Mouse (Mus musculus): Measurements from ENCODE around the gene Gm14399. TPM values are rescaled to one million over a fixed set of nuclear protein-coding genes. Genes with fewer than 3 reads are reported as not detected.
"Not testable (repeated sequence)": the region's sequence is repeated elsewhere in the genome, so short reads cannot be mapped to it uniquely, and the experiment has no call there.

Gm14399 gene
- polyA plus RNA-seq (2015; fragmentation: Nextera tagmentation; extraction: Ambion mirVana): 4.2 and 4.6 TPM in 2 replicates

DNA sequence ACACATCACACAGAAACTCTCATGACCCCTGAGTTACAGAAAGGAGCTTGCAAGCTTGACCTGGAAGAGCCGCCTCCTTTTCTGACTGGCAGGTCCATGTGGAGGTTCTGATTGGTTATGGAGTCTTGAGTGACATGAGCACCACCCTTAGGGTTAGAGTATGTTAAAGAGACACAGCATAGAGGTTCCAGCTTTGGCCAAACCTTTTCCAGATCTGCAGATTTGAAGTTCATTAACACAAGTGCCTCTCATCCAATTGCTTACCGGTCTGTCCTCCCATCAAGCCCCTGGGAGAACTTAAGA, at the start of gene Gm14399:
TSS of gene Gm14399 (minus strand) at position 20 of the 303 bp plus-strand sequence.
- H3K9me3 ChIP-seq (replicated peaks; ENCODE audit: low read length); H3K9ac ChIP-seq (ENCODE audit: low read depth, low read length); ATAC-seq (replicated peaks; ENCODE audit: low FRiP score, low read depth); H3K27ac ChIP-seq; H3K36me3 ChIP-seq (ENCODE audit: insufficient read depth, low read length); H3K4me1 ChIP-seq (replicated peaks; ENCODE audit: insufficient read depth, low read length); H3K27me3 ChIP-seq (ENCODE audit: insufficient read depth, low read length); DNase-seq (ENCODE audit: low spot score): not testable (repeated sequence)
- 6% methylated on average over 1 of the region's 2 CpGs for WGBS
- Histone ChIP-seq H3K4me2 (ENCODE audit: low read length) (peak within 1 kb of the TSS; percentile 45), H3K4me3 (replicated peaks; ENCODE audit: low read depth, low read length) (peak within 1 kb of the TSS; percentile 45)

DNA sequence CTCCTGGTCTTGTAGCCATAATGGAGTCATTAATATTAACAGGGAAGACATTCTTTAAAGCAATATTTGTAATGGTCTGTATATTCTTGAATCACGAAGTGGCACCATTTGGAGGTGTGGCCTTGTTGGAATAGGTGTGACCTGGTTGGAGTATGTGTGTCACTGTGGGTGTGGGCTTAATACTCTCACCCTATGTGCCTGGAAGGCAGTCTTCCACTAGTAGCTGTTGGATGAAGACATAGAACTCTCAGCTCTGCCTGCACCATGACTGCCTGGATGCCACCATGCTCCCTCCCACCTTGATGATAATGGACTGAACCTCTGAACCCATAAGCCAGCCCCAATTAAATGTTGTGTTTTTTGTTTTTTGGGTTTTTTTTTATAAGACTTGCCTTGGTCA, 37.2 kb upstream of the Gm14399 start:
- H3K9me3 ChIP-seq (replicated peaks; ENCODE audit: low read length); H3K27ac ChIP-seq; H3K4me3 ChIP-seq (replicated peaks; ENCODE audit: low read depth, low read length); H3K36me3 ChIP-seq (ENCODE audit: insufficient read depth, low read length); H3K27me3 ChIP-seq (ENCODE audit: insufficient read depth, low read length); H3K9ac ChIP-seq (ENCODE audit: low read depth, low read length); H3K4me2 ChIP-seq (ENCODE audit: low read length); DNase-seq (ENCODE audit: low spot score); ATAC-seq (replicated peaks; ENCODE audit: low FRiP score, low read depth); H3K4me1 ChIP-seq (replicated peaks; ENCODE audit: insufficient read depth, low read length): not testable (repeated sequence)
- 62% methylated on average over 1 of the region's 1 CpGs for WGBS

DNA sequence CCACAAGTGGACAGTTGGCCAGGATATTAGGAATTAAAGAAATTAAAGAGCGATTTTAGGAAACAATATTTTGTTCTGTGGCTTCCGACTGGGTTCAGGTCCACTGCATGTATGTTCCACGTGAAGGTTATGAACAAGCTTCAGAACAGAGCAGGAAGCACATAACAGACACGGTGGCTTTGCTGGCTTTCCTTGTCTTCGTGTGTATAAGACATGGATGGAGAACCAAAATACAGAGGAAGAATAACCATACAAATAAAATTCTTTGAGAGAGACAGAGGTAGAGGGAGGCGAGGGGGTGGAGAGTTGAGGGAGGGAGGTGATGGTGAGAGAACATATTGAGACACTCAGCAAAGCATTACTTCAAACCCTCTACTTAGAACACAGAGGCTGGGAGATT, 34.5 kb upstream of the Gm14399 start:
- Histone ChIP-seq H3K36me3 (ENCODE audit: insufficient read depth, low read length) (no peaks in the 10 kb centered on the region), H3K9me3 (replicated peaks; ENCODE audit: low read length) (no peaks in the 10 kb centered on the region), H3K27ac (no peak overlapping the region), H3K4me3 (replicated peaks; ENCODE audit: low read depth, low read length) (no peak overlapping the region), H3K4me1 (replicated peaks; ENCODE audit: insufficient read depth, low read length) (no peaks in the 10 kb centered on the region), H3K4me2 (ENCODE audit: low read length) (no peak overlapping the region), H3K9ac (ENCODE audit: low read depth, low read length) (no peak overlapping the region), H3K27me3 (ENCODE audit: insufficient read depth, low read length) (no peaks in the 10 kb centered on the region)
- no peak for DNase-seq (ENCODE audit: low spot score)
- WGBS: 81% methylated on average over 6 of the region's 6 CpGs
- no peak for ATAC-seq (replicated peaks; ENCODE audit: low FRiP score, low read depth)
- no peak for TF ChIP-seq CTCF (IDR thresholded peaks at IDR 0.05; ENCODE audit: low read depth)

DNA sequence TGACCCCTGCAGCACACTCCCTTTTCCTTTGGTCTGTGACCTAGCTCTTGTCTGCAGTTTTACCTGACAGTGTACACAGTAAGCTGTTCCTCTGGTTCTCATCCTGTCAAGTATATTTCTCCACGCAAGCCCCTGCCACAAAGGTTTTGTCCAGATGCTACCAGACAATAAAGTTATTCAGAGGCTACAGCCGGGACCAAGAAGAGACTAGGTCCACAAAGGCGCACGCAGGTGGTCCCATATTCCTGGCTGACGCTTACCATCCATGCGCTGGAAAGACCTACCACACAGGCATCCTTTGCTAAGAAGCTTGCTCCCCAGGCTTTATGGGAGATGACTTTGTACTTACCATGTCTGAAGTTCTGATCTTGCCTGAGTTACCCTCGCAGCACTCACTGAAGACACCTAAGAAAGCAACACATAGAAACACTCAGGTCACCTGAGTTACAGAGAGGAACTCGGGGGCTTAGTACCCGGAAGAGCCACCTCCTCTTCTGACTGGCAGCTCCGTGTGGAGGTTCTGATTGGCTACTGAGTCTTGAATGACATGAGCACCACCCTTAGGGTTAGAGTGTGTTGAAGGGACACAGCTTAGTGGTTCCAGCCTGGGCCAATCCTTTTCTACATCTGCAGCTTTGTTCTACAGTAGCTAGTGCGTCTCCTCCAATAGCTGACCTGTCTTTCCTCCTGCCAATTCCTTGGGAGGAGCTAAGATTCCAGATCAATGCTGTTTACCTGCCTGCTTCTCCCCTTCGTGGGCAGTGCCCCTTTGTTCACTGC, 33.8 kb upstream of the Gm14399 start, which contains the start of gene Gm14443:
TSS of gene Gm14443 (minus strand) at position 471 of the 780 bp plus-strand sequence.
- H3K9me3 ChIP-seq (replicated peaks; ENCODE audit: low read length); DNase-seq (ENCODE audit: low spot score); H3K4me1 ChIP-seq (replicated peaks; ENCODE audit: insufficient read depth, low read length); H3K27ac ChIP-seq; H3K9ac ChIP-seq (ENCODE audit: low read depth, low read length); H3K36me3 ChIP-seq (ENCODE audit: insufficient read depth, low read length); H3K27me3 ChIP-seq (ENCODE audit: insufficient read depth, low read length); ATAC-seq (replicated peaks; ENCODE audit: low FRiP score, low read depth); H3K4me2 ChIP-seq (ENCODE audit: low read length); H3K4me3 ChIP-seq (replicated peaks; ENCODE audit: low read depth, low read length): not testable (repeated sequence)
- 80% methylated on average over 12 of the region's 12 CpGs for WGBS

DNA sequence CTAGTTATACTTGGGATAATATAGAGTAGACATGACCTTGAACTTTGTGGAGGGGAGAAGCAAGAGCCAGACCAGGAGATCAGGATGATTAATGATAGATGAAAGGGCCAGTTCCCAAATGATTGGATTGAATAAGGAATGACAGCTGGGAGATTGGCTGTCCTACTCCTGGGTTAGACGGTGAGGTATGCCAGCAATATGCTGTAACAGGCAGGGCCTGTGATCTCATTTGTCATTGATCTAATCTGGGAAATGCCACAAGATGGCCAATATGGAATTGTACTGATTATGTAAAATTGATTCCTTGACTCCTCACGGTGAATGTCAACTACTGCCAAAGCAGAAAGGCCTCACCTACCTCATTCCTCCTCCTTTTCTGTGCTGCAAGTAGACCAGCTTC, 32.2 kb upstream of the Gm14399 start:
- WGBS: 85% methylated on average over 2 of the region's 2 CpGs
- not testable (repeated sequence) for DNase-seq (ENCODE audit: low spot score); H3K4me3 ChIP-seq (replicated peaks; ENCODE audit: low read depth, low read length); H3K27ac ChIP-seq; H3K9me3 ChIP-seq (replicated peaks; ENCODE audit: low read length); H3K4me2 ChIP-seq (ENCODE audit: low read length); H3K27me3 ChIP-seq (ENCODE audit: insufficient read depth, low read length); H3K9ac ChIP-seq (ENCODE audit: low read depth, low read length); H3K4me1 ChIP-seq (replicated peaks; ENCODE audit: insufficient read depth, low read length); H3K36me3 ChIP-seq (ENCODE audit: insufficient read depth, low read length); ATAC-seq (replicated peaks; ENCODE audit: low FRiP score, low read depth)

DNA sequence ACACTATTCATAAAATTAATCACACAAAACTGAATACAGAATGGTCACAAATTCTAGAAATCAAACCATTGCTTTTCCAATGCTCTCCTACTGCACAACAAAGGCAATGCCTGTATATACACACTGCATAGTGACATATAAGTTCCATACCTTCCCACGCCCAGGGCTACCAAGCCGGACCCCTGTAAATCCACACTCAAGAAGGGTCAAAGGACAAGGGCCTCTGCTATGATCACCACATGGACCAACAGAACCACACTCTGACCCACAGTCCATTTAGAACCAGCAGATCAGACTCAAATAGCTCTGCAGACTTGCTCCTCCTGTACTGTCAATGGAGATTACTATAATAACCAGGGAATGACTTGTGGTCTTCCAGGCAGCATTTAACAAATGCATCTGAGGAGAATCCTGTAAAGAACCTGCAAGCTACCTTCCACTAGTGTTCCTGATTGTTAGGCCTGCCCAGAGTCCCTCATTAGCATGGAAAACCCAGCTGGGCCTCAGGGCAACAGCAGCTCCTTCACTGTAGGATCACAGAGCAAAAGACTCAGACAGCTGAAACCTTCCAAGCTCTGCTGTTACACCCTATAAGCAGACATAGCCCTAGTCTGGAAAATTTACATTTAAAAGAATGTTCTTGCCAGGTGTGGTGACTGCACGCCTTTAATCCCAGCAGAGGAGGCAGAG, 31.2 kb upstream of the Gm14399 start:
- not testable (repeated sequence) for H3K36me3 ChIP-seq (ENCODE audit: insufficient read depth, low read length); H3K4me1 ChIP-seq (replicated peaks; ENCODE audit: insufficient read depth, low read length); H3K4me3 ChIP-seq (replicated peaks; ENCODE audit: low read depth, low read length); H3K27ac ChIP-seq; H3K27me3 ChIP-seq (ENCODE audit: insufficient read depth, low read length); H3K9ac ChIP-seq (ENCODE audit: low read depth, low read length); DNase-seq (ENCODE audit: low spot score); H3K9me3 ChIP-seq (replicated peaks; ENCODE audit: low read length); H3K4me2 ChIP-seq (ENCODE audit: low read length); ATAC-seq (replicated peaks; ENCODE audit: low FRiP score, low read depth)
- WGBS: 88% methylated on average over 3 of the region's 3 CpGs
